Mouse (Mus musculus) embryonic facial prominence, embryonic 15.5 days (tissue): ENCODE measurements around the gene Ing4. TPM values are rescaled to one million over a fixed set of nuclear protein-coding genes. Genes with fewer than 3 reads are reported as not detected.
A peak's percentile ranks its signal among the peaks of the same experiment; 100 is the strongest.
"Not testable (repeated sequence)": the region's sequence is repeated elsewhere in the genome, so short reads cannot be mapped to it uniquely, and the experiment has no call there.

Experiments used
- ATAC-seq: fragments of 200-750 bp; cut with Nextera tagmentation; 2 replicates; pipeline ENCODE4 v1.8.0; 2017; ENCODE audit warnings: low read depth, moderate TSS enrichment; ENCODE audit not compliant: insufficient number of reproducible peaks, low FRiP score, low TSS enrichment
- H3K27ac ChIP-seq: fragments of 300-500 bp; sonication (generic); replicated peaks from 2 replicates; pipeline ENCODE4 v1.5.1; 2015; ENCODE audit warnings: mild to moderate bottlenecking, inconsistent platforms
- H3K27me3 ChIP-seq: fragments of 300-500 bp; sonication (generic); 2 replicates; pipeline ENCODE4 v1.6.1; 2015; ENCODE audit warnings: inconsistent platforms
- H3K36me3 ChIP-seq: fragments of 300-500 bp; sonication (generic); 2 replicates; pipeline ENCODE4 v1.6.1; 2015; ENCODE audit warnings: mild to moderate bottlenecking, inconsistent platforms
- H3K4me1 ChIP-seq: fragments of 300-500 bp; sonication (generic); 2 replicates; pipeline ENCODE4 v1.6.1; 2015; ENCODE audit warnings: inconsistent platforms
- H3K4me2 ChIP-seq: fragments of 300-500 bp; sonication (generic); replicated peaks from 2 replicates; pipeline ENCODE4 v1.6.1; 2015; ENCODE audit warnings: mild to moderate bottlenecking, inconsistent platforms
- H3K4me3 ChIP-seq: fragments of 300-500 bp; sonication (generic); replicated peaks from 2 replicates; pipeline ENCODE4 v1.5.1; 2015; ENCODE audit warnings: mild to moderate bottlenecking, inconsistent platforms
- H3K9ac ChIP-seq: fragments of 300-500 bp; sonication (generic); 2 replicates; pipeline ENCODE4 v1.6.1; 2015; ENCODE audit warnings: inconsistent platforms
- H3K9me3 ChIP-seq: fragments of 300-500 bp; sonication (generic); replicated peaks from 2 replicates; pipeline ENCODE4 v1.6.1; 2016; ENCODE audit warnings: inconsistent platforms
- WGBS: fragments of 180-500 bp; shearing (Covaris S2); methylation state at CpG from one replicate; pipeline ENCODE4 v1.1.7; 2015; 5-methylcytosine and 5-hydroxymethylcytosine counted together
- polyA plus RNA-seq: library from polyadenylated mRNA; unstranded; fragments of >200 nt; fragmentation: Nextera tagmentation; extraction: Ambion mirVana; gene quantifications from 2 replicates; pipeline ENCODE4 v1.2.1, GENCODE M21; 2015

Ing4 gene
- polyA plus RNA-seq, 1 experiment from 2014 or later = 154 TPM

- Histone ChIP-seq H3K9ac (no peak overlapping the region), H3K4me3 (no peak overlapping the region), H3K9me3 (no peaks in the 10 kb centered on the region), H3K36me3 (peaks cover 38% of the 10 kb centered on the region), H3K27me3 (no peaks in the 10 kb centered on the region), H3K4me1 (peaks cover 14% of the 10 kb centered on the region), H3K4me2 (no peak overlapping the region), H3K27ac (no peak overlapping the region)
- no peak for ATAC-seq
- 73% methylated on average over 7 of the region's 7 CpGs for WGBS
Observed at GRCm38 (mm10) chr6:125041047-125041446, 1.5 kb downstream of the Ing4 start.

DNA sequence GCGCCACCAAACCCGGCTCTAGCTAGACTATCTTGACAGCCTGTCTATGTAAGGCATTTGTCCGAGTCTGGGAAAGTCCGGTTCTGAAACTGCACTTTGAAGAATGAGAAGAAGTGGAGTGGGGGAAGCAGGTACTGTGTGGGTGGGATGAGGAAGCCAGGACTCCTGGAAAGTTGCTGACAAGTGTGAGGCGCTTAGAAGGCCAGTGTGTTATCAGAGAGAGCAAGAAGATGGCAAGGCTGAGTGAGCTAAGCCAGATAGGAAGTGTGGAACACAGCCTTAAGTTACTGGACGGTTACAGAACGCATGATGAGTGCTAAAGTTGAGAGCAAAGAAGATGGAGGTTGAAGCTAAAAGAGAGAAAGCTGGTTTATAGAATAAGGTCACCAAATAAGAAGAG is 2.5 kb downstream of the Ing4 start:
- Histone ChIP-seq H3K27me3 (no peaks in the 10 kb centered on the region), H3K9me3 (no peaks in the 10 kb centered on the region), H3K9ac (no peak overlapping the region), H3K27ac (no peak overlapping the region), H3K36me3 (peaks cover 39% of the 10 kb centered on the region), H3K4me3 (no peak overlapping the region), H3K4me2 (no peak overlapping the region), H3K4me1 (peaks cover 14% of the 10 kb centered on the region)
- 94% methylated on average over 7 of the region's 7 CpGs for WGBS
- ATAC-seq = no peak

- H3K4me3 ChIP-seq = no peak overlapping the region
- WGBS = 32% methylated on average over 5 of the region's 5 CpGs
- H3K4me1 ChIP-seq = no peaks in the 10 kb centered on the region
- H3K27ac ChIP-seq = no peak overlapping the region
- H3K9ac ChIP-seq = no peak overlapping the region
- no peak overlapping the region for H3K4me2 ChIP-seq
- no peaks in the 10 kb centered on the region for H3K9me3 ChIP-seq
- no peaks in the 10 kb centered on the region for H3K27me3 ChIP-seq
- H3K36me3 ChIP-seq = peaks cover 77% of the 10 kb centered on the region
- no peak for ATAC-seq
Observed at GRCm38 (mm10) chr6:125046691-125047090, 7.1 kb downstream of the Ing4 start.

DNA sequence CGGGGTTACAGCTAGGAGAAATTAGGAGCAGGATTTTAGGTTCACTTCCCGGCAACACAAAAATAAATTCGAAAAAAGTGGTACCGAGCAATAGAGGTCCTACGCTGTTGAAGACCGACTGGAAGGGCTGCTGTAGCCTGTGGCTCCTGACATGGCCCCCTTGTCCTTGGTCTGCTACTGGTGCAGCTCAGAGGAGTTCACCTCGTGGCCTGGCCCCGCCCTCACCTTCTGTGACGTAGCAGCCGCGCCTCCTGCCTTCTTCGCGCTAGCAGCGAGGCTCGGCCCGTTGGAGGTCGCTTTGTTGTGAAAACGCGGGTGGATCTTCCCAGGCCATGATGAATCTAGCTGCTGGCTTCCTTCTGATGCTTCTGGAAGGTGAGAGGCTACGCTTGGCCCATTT is 10.1 kb downstream of the Ing4 start, which contains the start of gene Acrbp:
Gene Acrbp, plus strand, starts transcription at position 12 of the 400 bp plus-strand sequence.
- no peak within 1 kb of the TSS for H3K27ac ChIP-seq
- no peaks in the 10 kb centered on the region for H3K9me3 ChIP-seq
- no peaks in the 10 kb centered on the region for H3K27me3 ChIP-seq
- ATAC-seq = no peak
- no peaks in the 10 kb centered on the region for H3K4me1 ChIP-seq
- H3K36me3 ChIP-seq = peaks cover 87% of the 10 kb centered on the region
- WGBS = 35% methylated on average over 20 of the region's 20 CpGs
- H3K4me2 ChIP-seq = no peak within 1 kb of the TSS
- H3K4me3 ChIP-seq = no peak within 1 kb of the TSS
- no peak within 1 kb of the TSS for H3K9ac ChIP-seq

DNA sequence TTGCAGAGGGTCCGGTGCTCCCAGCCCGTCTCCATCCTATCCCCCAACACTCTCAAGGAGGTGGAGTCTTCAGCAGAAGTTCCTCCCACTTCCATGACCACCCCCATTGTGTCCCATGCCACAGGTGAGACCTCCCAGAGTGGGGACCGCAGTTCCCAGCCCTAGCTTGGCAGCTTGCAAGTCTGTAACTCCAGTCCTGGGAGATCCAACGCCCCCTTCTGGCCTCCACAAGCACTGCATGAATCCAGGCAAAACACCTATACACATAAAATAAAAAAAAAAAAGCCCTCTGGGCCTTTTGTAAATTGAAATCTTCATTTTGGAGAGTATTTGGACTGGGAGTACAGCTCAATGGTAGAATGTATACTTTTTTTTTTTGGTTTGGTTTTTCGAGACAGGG is 11.7 kb downstream of the Ing4 start:
- Histone ChIP-seq H3K4me2 (no peak overlapping the region), H3K4me3 (no peak overlapping the region), H3K36me3 (peaks cover 85% of the 10 kb centered on the region), H3K9ac (no peak overlapping the region), H3K27me3 (no peaks in the 10 kb centered on the region), H3K4me1 (no peaks in the 10 kb centered on the region), H3K27ac (no peak overlapping the region), H3K9me3 (no peaks in the 10 kb centered on the region)
- no peak for ATAC-seq
- 70% methylated on average over 5 of the region's 5 CpGs for WGBS

DNA sequence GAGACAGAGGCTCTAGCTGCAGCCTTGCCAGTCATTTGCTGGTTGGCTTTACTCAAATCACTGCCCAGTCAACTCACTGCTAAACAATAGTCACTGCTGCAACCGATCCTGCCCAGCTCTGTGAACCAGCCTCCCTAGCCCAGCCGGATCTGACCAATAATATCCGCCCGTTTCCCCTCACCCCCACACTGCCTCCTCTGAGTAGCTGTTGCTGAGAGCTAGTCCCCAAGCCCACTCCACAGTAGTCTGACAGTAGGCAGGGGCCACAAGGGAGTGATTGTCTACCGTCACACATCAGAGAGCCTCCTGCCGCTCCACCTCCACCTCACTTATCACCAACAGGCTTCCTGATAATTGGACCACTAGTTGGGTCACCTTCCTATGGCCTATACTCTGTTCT is 21.9 kb downstream of the Ing4 start:
- no peaks in the 10 kb centered on the region for H3K9me3 ChIP-seq
- H3K27me3 ChIP-seq = no peaks in the 10 kb centered on the region
- no peaks in the 10 kb centered on the region for H3K36me3 ChIP-seq
- no peak overlapping the region for H3K4me3 ChIP-seq
- H3K4me1 ChIP-seq = no peaks in the 10 kb centered on the region
- ATAC-seq = no peak
- H3K4me2 ChIP-seq = no peak overlapping the region
- 31% methylated on average over 6 of the region's 6 CpGs for WGBS
- H3K27ac ChIP-seq = no peak overlapping the region
- no peak overlapping the region for H3K9ac ChIP-seq

DNA sequence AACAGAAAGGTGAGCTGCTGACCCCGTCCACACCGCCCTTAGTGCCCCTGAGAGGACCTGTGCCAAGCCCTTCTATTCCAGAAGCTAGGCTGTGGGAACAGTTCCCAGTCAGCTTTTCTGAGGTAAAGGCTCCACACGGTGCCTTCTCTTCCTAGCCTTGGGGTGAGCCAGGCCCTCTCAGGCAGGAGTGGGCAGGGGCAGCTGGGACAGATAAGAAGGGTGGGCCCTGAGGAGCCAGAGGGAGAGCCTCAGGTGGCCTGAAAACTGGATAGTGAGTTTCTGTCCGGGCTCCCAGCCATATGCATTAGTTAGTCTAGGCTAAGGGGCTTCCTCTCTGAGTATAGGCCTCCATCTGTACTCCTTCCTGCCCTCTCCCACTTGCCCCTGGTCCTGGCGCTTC is 23.0 kb downstream of the Ing4 start:
- Histone ChIP-seq H3K4me3 (no peak overlapping the region), H3K36me3 (no peaks in the 10 kb centered on the region), H3K9me3 (no peaks in the 10 kb centered on the region), H3K9ac (no peak overlapping the region), H3K4me1 (no peaks in the 10 kb centered on the region), H3K27ac (no peak overlapping the region), H3K27me3 (no peaks in the 10 kb centered on the region), H3K4me2 (no peak overlapping the region)
- ATAC-seq = no peak
- WGBS = 82% methylated on average over 5 of the region's 5 CpGs

GRCm38 (mm10) chr6:125063906-125064305 is 24.3 kb downstream of the Ing4 start:
- no peak overlapping the region for H3K9ac ChIP-seq
- H3K9me3 ChIP-seq = no peaks in the 10 kb centered on the region
- H3K4me2 ChIP-seq = no peak overlapping the region
- no peak overlapping the region for H3K27ac ChIP-seq
- ATAC-seq = no peak
- H3K36me3 ChIP-seq = no peaks in the 10 kb centered on the region
- 87% methylated on average over 6 of the region's 6 CpGs for WGBS
- no peak overlapping the region for H3K4me3 ChIP-seq
- no peaks in the 10 kb centered on the region for H3K4me1 ChIP-seq
- H3K27me3 ChIP-seq = no peaks in the 10 kb centered on the region

DNA sequence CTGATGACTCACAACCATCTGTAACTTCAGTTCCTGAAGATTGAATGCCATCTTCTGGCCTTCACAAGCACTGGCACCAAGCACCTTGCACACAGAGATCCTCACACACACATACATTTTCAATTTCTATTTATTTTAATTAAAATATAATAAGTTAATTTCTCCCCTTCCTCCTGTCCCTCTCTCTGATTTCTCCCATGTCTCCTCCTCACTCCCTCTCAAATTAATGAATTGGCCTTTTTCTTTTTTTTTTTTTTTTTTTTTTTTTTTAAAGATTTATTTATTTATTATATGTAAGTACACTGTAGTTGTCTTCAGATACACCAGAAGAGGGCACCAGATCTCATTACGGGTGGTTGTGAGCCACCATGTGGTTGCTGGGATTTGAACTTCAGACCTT is 25.7 kb downstream of the Ing4 start:
- not testable (repeated sequence) for H3K36me3 ChIP-seq, H3K4me1 ChIP-seq, H3K4me2 ChIP-seq, ATAC-seq, H3K27me3 ChIP-seq, H3K27ac ChIP-seq, H3K9me3 ChIP-seq, H3K9ac ChIP-seq, H3K4me3 ChIP-seq
- WGBS = 60% methylated on average over 1 of the region's 1 CpGs

GRCm38 (mm10) chr6:125067571-125067995 is 28.0 kb downstream of the Ing4 start, which contains the start of gene Lpar5:
Gene Lpar5, plus strand, starts transcription at chr6:125067920.
- no peak within 1 kb of the TSS for H3K9ac ChIP-seq
- 46% methylated on average over 8 of the region's 8 CpGs for WGBS
- peak within 1 kb of the TSS; percentile 4; the same call in 1 of the 2 replicates for H3K27ac ChIP-seq
- no peaks in the 10 kb centered on the region for H3K36me3 ChIP-seq
- peak within 1 kb of the TSS; percentile 17; the same call in 1 of the 2 replicates for H3K4me3 ChIP-seq
- 0 out of 2 replicates have a peak within 1 kb of the TSS, but pooled peaks have one; percentile 1 for H3K4me2 ChIP-seq
- no peak for ATAC-seq
- H3K4me1 ChIP-seq = peaks cover 16% of the 10 kb centered on the region
- no peaks in the 10 kb centered on the region for H3K9me3 ChIP-seq
- no peaks in the 10 kb centered on the region for H3K27me3 ChIP-seq

GRCm38 (mm10) chr6:125071170-125071895 is 31.8 kb downstream of the Ing4 start:
- H3K4me3 ChIP-seq = no peak overlapping the region
- no peaks in the 10 kb centered on the region for H3K9me3 ChIP-seq
- peak overlapping the region; percentile 78 for H3K27ac ChIP-seq
- H3K27me3 ChIP-seq = no peaks in the 10 kb centered on the region
- 74% methylated on average over 18 of the region's 18 CpGs for WGBS
- no peak overlapping the region; the same call in 1 of the 2 replicates for H3K4me2 ChIP-seq
- ATAC-seq = peak; percentile 27; the same call in 1 of the 2 replicates
- H3K4me1 ChIP-seq = peaks cover 16% of the 10 kb centered on the region
- no peaks in the 10 kb centered on the region for H3K36me3 ChIP-seq
- H3K9ac ChIP-seq = no peak overlapping the region

- ATAC-seq = peak; percentile 72
Observed at GRCm38 (mm10) chr6:125071896-125072279, 32.3 kb downstream of the Ing4 start.

More at GRCm38 (mm10) chr6:125071896-125072279, 32.3 kb downstream of the Ing4 start:
- Histone ChIP-seq H3K36me3 (no peaks in the 10 kb centered on the region), H3K27me3 (no peaks in the 10 kb centered on the region), H3K4me1 (peaks cover 16% of the 10 kb centered on the region), H3K9me3 (no peaks in the 10 kb centered on the region), H3K9ac (no peak overlapping the region), H3K4me2 (no peak overlapping the region; the same call in 1 of the 2 replicates), H3K27ac (peak overlapping the region; percentile 78), H3K4me3 (no peak overlapping the region)
- 13% methylated on average over 2 of the region's 2 CpGs for WGBS
